Mouse (Mus musculus): Measurements from ENCODE around the gene Ttyh1.

DNA sequence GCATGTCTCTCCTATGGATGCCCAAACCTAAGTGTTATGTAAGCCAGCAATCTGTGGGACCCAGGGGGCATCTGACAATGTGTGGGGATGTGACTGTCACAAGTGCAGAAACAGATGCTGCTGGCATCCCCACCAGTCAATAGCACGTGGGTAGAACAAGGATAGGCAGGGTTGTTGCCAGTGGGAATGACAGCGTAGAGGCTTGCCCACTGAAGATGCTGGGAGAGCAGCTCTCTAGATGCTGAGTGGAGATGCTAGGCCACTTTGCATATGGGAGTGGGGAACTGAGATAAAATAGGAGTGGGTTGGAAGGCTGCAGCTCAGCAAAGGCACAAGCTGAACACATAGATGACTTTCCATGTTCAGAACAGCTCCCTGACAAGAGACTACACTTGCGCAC is 13.4 kb downstream of the Ttyh1 start:
- no peak for TF ChIP-seq CTCF (IDR thresholded peaks at IDR 0.05; ENCODE audit: control insufficient read depth, insufficient read depth, low read length)
- no peak for TF ChIP-seq POLR2A (IDR thresholded peaks at IDR 0.05; ENCODE audit: borderline replicate concordance, control insufficient read depth, low read depth, low read length)

Data from bone marrow, adult 2 months (tissue).